Mouse (Mus musculus): ENCODE measurements at regions not wholly inside any gene's neighbourhood (a gene's known extent, or its start where the extent isn't known, plus 50 kb on each side); places are given as distances from the start of the nearest gene placed in this dataset.

GRCm38 (mm10) chr10:109299785-109300184 lies 289.0 kb upstream of the Syt1 start:
- DNase-seq (ENCODE audit: low read depth, low spot score), result no peak
- H3K27me3 ChIP-seq (ENCODE audit: control insufficient read depth in 1 of 2, insufficient read depth in 2 of 2, low read length in 2 of 2), result no peaks in the 10 kb centered on the region

GRCm38 (mm10) chr10:109283348-109283747 lies 272.6 kb upstream of the Syt1 start:
- Histone ChIP-seq H3K4me3 (ENCODE audit: control insufficient read depth in 1 of 2, insufficient read depth in 1 of 2, low read depth in 2 of 2, low read length in 2 of 2) (no peak overlapping the region), H3K27me3 (ENCODE audit: control insufficient read depth in 1 of 2, insufficient read depth in 2 of 2, low read length in 2 of 2) (no peaks in the 10 kb centered on the region), H3K79me2 (ENCODE audit: control insufficient read depth, insufficient read depth, low read length, poor library complexity) (no peaks in the 10 kb centered on the region), H3K36me3 (ENCODE audit: control insufficient read depth in 1 of 2, insufficient read depth in 2 of 2, low read length in 2 of 2) (no peaks in the 10 kb centered on the region), H3K4me1 (ENCODE audit: control insufficient read depth in 1 of 2, insufficient read depth in 2 of 2, low read length in 2 of 2) (no peaks in the 10 kb centered on the region), H3K9ac (ENCODE audit: control insufficient read depth, low read depth, low read length, poor library complexity, severe bottlenecking) (no peak overlapping the region), H3K9me3 (replicated peaks; ENCODE audit: insufficient read depth, low read length) (no peaks in the 10 kb centered on the region), H3K27ac (ENCODE audit: control insufficient read depth, low read depth, low read length) (no peak overlapping the region)
- TF ChIP-seq UBTF (IDR thresholded peaks at IDR 0.05; ENCODE audit: borderline replicate concordance, insufficient read depth, low read depth, low read length) (no peak), KAT2A (conservative IDR thresholded peaks at IDR 0.05; ENCODE audit: low read depth, low read length) (no peak), NRF1 (IDR thresholded peaks at IDR 0.05; ENCODE audit: insufficient read depth, low read depth, low read length, poor library complexity, severe bottlenecking) (no peak), ELF1 (IDR thresholded peaks at IDR 0.05; ENCODE audit: low read depth, low read length) (no peak), MAX (IDR thresholded peaks at IDR 0.05; ENCODE audit: low read length) (no peak), RAD21 (IDR thresholded peaks at IDR 0.05; ENCODE audit: low read depth, low read length) (no peak), POLR2A (IDR thresholded peaks at IDR 0.05; ENCODE audit: control insufficient read depth in 1 of 2, insufficient read depth in 1 of 2, low read depth in 1 of 2, low read length in 2 of 2, poor library complexity in 1 of 2) (no peak), RCOR1 (IDR thresholded peaks at IDR 0.05; ENCODE audit: low read depth, low read length) (no peak), ZNF384 (IDR thresholded peaks at IDR 0.05; ENCODE audit: low read depth, low read length) (no peak), TAL1 (IDR thresholded peaks at IDR 0.05; ENCODE audit: low read length) (no peak), ETS1 (IDR thresholded peaks at IDR 0.05; ENCODE audit: low read depth, low read length) (no peak), ZKSCAN1 (IDR thresholded peaks at IDR 0.05; ENCODE audit: low read depth, low read length) (no peak), SIN3A (IDR thresholded peaks at IDR 0.05; ENCODE audit: low read length) (no peak), CHD1 (IDR thresholded peaks at IDR 0.05; ENCODE audit: low read depth, low read length) (no peak), POLR2AphosphoS5 (IDR thresholded peaks at IDR 0.05; ENCODE audit: borderline replicate concordance, low read depth, low read length) (no peak), HCFC1 (IDR thresholded peaks at IDR 0.05; ENCODE audit: low read depth, low read length) (no peak), BHLHE40 (IDR thresholded peaks at IDR 0.05; ENCODE audit: borderline replicate concordance, low read depth, low read length) (no peak), NELFE (IDR thresholded peaks at IDR 0.05; ENCODE audit: low read depth, low read length) (no peak), GATA1 (IDR thresholded peaks at IDR 0.05; ENCODE audit: low read depth, low read length) (no peak)
- DNase-seq (ENCODE audit: low read depth, low spot score), result no peak

More at GRCm38 (mm10) chr10:109299785-109300184, 289.0 kb upstream of the Syt1 start:
- TF ChIP-seq BHLHE40 (IDR thresholded peaks at IDR 0.05; ENCODE audit: borderline replicate concordance, low read depth, low read length), result no peak
- no peak for TF ChIP-seq JUND (IDR thresholded peaks at IDR 0.05; ENCODE audit: low read depth, low read length)
- TF ChIP-seq GATA1 (IDR thresholded peaks at IDR 0.05; ENCODE audit: low read depth, low read length), result no peak
- TF ChIP-seq SIN3A (IDR thresholded peaks at IDR 0.05; ENCODE audit: low read length), result no peak
- TF ChIP-seq POLR2A (IDR thresholded peaks at IDR 0.05; ENCODE audit: control insufficient read depth in 1 of 2, insufficient read depth in 1 of 2, low read depth in 1 of 2, low read length in 2 of 2, poor library complexity in 1 of 2), result no peak
- TF ChIP-seq USF2 (IDR thresholded peaks at IDR 0.05; ENCODE audit: borderline replicate concordance in 1 of 2, insufficient read depth in 1 of 2, low read depth in 1 of 2, low read length in 2 of 2), result no peak
- TF ChIP-seq RAD21 (IDR thresholded peaks at IDR 0.05; ENCODE audit: low read depth, low read length), result no peak
- no peak for TF ChIP-seq KAT2A (conservative IDR thresholded peaks at IDR 0.05; ENCODE audit: low read depth, low read length)
- TF ChIP-seq E2F4 (IDR thresholded peaks at IDR 0.05; ENCODE audit: borderline replicate concordance, low read depth, low read length), result no peak
- TF ChIP-seq MAX (IDR thresholded peaks at IDR 0.05; ENCODE audit: low read length), result no peak
- no peaks in the 10 kb centered on the region for H3K9me3 ChIP-seq (replicated peaks; ENCODE audit: insufficient read depth, low read length)
- no peak overlapping the region for H3K9ac ChIP-seq (ENCODE audit: control insufficient read depth, low read depth, low read length, poor library complexity, severe bottlenecking)
- no peaks in the 10 kb centered on the region for H3K79me2 ChIP-seq (ENCODE audit: control insufficient read depth, insufficient read depth, low read length, poor library complexity)
- H3K4me1 ChIP-seq (ENCODE audit: control insufficient read depth in 1 of 2, insufficient read depth in 2 of 2, low read length in 2 of 2), result no peaks in the 10 kb centered on the region
- H3K4me3 ChIP-seq (ENCODE audit: control insufficient read depth in 1 of 2, insufficient read depth in 1 of 2, low read depth in 2 of 2, low read length in 2 of 2), result no peak overlapping the region
- H3K27ac ChIP-seq (ENCODE audit: control insufficient read depth, low read depth, low read length), result no peak overlapping the region
- no peaks in the 10 kb centered on the region for H3K36me3 ChIP-seq (ENCODE audit: control insufficient read depth in 1 of 2, insufficient read depth in 2 of 2, low read length in 2 of 2)

Measured in MEL (cell line).